Mouse (Mus musculus) kidney, postnatal 0 days (tissue): ENCODE data around the gene Rnf11. TPM values are rescaled to one million over a fixed set of nuclear protein-coding genes. Genes with fewer than 3 reads are reported as not detected.

ENCODE experiments used
- ATAC-seq: fragments of 200-750 bp; cut with Nextera tagmentation; replicated peaks from 2 replicates; pipeline ENCODE4 v1.8.0; 2017; ENCODE audit warnings: low read depth, moderate number of reproducible peaks, moderate TSS enrichment, moderate library complexity; ENCODE audit not compliant: low FRiP score
- DNase-seq: peaks from one replicate; pipeline ENCODE4 v3.0.0-alpha.2; 2016; ENCODE audit warnings: low spot score
- H3K27ac ChIP-seq: fragments of 300-500 bp; sonication (generic); 2 replicates; pipeline ENCODE4 v1.5.1; 2014; ENCODE audit warnings: mild to moderate bottlenecking
- H3K27me3 ChIP-seq: fragments of 300-500 bp; sonication (generic); 2 replicates; pipeline ENCODE4 v1.6.1; 2014; ENCODE audit warnings: low read length, mixed read lengths; ENCODE audit not compliant: insufficient read depth
- H3K36me3 ChIP-seq: fragments of 300-500 bp; sonication (generic); 2 replicates; pipeline ENCODE4 v1.6.1; 2014; ENCODE audit warnings: low read length, mixed read lengths; ENCODE audit not compliant: insufficient read depth
- H3K4me1 ChIP-seq: fragments of 300-500 bp; sonication (generic); replicated peaks from 2 replicates; pipeline ENCODE4 v1.6.1; 2014; ENCODE audit warnings: antibody characterized with exemption, low read length, mixed read lengths; ENCODE audit not compliant: insufficient read depth
- H3K4me2 ChIP-seq: fragments of 300-500 bp; sonication (generic); 2 replicates; pipeline ENCODE4 v1.6.1; 2014; ENCODE audit warnings: mild to moderate bottlenecking, low read length, moderate library complexity, mixed read lengths
- H3K4me3 ChIP-seq: fragments of 300-500 bp; sonication (generic); replicated peaks from 2 replicates; pipeline ENCODE4 v1.5.1; 2014; ENCODE audit warnings: low read depth, low read length
- H3K9ac ChIP-seq: fragments of 300-500 bp; sonication (generic); 2 replicates; pipeline ENCODE4 v1.6.1; 2014; ENCODE audit warnings: low read depth, low read length
- H3K9me3 ChIP-seq: fragments of 300-500 bp; sonication (generic); replicated peaks from 2 replicates; pipeline ENCODE4 v1.6.1; 2016; ENCODE audit warnings: low read length, inconsistent platforms, mixed read lengths
- CTCF ChIP-seq: IDR thresholded peaks from 2 replicates; pipeline ENCODE4 v1.5.1; 2016; ENCODE audit warnings: antibody characterized with exemption, low read depth, mild to moderate bottlenecking, moderate library complexity
- WGBS: fragments of 180-500 bp; shearing (Covaris S2); extraction: QIAGEN DNeasy Blood & Tissue Kit; methylation state at CpG from one replicate; pipeline ENCODE4 v1.1.7; 2014; 5-methylcytosine and 5-hydroxymethylcytosine counted together
- polyA plus RNA-seq: library from polyadenylated mRNA; unstranded; fragments of >200 nt; fragmentation: Nextera tagmentation; extraction: Ambion mirVana; gene quantifications from 2 replicates; pipeline ENCODE4 v1.2.1, GENCODE M21; 2015

Rnf11 gene
- polyA plus RNA-seq, 1 experiment from 2014 or later, result 57.5 TPM

DNA sequence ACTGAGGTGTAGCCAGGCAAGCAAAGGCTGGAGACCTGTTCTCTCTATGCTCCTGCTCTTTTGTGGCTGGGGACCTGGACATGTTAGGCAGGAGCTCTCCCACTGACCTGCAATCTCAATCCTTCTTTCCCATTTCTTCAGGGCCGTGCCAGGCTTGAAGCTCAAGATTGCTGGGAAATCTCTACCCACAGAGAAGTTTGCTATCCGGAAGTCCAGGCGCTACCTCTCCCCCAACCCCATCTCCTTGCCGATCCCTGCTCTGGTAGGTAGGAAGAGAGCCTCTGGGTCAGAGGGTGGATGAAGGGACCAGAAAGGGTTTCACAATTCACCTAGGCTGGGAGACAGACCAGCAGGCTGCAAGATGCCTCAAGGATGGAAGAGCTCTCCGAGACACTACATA lies 44.1 kb downstream of the Rnf11 start:
- no peaks in the 10 kb centered on the region for H3K9me3 ChIP-seq
- H3K4me1 ChIP-seq, result no peaks in the 10 kb centered on the region
- no peak overlapping the region for H3K9ac ChIP-seq
- no peak for DNase-seq
- H3K36me3 ChIP-seq, result no peaks in the 10 kb centered on the region
- H3K4me2 ChIP-seq, result no peak overlapping the region
- no peaks in the 10 kb centered on the region for H3K27me3 ChIP-seq
- no peak for ATAC-seq
- no peak overlapping the region for H3K27ac ChIP-seq
- 89% methylated on average over 5 of the region's 5 CpGs for WGBS
- no peak overlapping the region for H3K4me3 ChIP-seq
- TF ChIP-seq CTCF, result no peak

- ATAC-seq, result no peak
- Histone ChIP-seq H3K36me3 (no peaks in the 10 kb centered on the region), H3K27me3 (no peaks in the 10 kb centered on the region), H3K27ac (no peak overlapping the region), H3K4me1 (no peaks in the 10 kb centered on the region), H3K9ac (no peak overlapping the region), H3K9me3 (no peaks in the 10 kb centered on the region), H3K4me3 (no peak overlapping the region), H3K4me2 (no peak overlapping the region)
- WGBS, result 80% methylated on average over 3 of the region's 3 CpGs
- no peak for TF ChIP-seq CTCF
- no peak for DNase-seq
Observed at GRCm38 (mm10) chr4:109439825-109440248, 44.7 kb downstream of the Rnf11 start.

DNA sequence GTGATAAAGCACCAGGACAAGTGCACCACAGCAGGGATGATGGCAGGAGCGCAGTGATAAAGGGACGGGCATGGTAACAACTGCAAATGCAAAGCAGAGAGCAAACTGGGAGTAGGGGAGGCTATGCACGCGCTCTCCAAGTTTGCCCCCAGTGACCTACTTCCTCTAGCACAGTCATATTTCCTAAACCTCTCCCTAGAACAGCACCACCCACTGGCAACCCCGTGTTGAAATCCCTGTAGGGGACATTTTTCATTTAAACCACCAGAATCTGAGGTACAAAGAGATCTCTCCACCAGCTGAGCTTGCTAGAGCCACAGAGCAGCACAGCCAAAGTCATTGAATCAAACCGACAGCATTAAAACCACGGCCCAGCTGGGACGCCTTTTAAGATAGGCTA lies 45.4 kb downstream of the Rnf11 start:
- no peak for ATAC-seq
- no peak overlapping the region for H3K9ac ChIP-seq
- 71% methylated on average over 8 of the region's 8 CpGs for WGBS

DNA sequence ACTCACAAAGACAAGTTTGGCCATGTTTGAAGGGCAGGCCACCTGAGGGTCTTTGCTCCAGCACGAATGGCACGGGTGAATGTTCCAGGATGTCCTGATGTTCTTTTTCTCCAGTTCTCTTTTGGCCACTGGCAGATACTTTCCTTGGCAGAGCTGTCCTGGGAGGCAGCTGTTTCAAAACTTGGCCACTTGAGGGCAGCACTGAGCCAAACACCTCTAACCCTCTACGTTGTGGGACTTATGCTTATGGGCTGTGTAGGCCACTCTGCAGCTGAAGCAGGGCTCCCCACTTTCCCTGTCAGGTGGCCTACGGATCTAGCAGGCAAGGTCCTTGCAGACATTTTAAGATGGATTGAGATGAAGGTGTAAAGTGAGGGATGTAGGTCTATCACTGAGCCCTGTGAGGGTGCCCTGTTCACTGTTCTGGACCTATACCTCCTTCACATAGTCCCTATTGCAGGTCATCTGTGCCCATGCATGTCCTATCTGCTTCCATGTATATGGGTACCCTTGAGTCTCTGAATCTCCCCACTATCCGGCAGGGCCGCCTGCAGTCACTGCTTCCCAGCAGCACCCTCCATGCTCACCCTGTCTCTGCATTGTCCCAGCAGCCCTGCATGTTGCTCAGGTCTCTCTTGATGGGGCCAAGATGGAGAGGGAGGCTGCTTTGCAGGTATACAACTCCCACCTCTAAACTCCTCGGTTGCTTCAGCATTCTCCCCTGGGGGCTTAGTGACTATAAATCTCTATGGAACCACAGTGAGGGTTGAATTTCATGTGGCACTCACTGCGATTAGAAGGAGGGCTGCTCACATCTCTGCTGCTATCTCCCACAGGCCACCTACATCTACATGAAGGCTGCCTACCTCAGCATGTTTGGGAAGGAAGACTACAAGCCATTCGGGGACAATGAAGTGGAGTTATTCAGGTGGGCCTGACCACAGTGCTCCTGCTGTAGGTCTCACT lies 46.3 kb downstream of the Rnf11 start:
- DNase-seq, result peak; percentile 82
- Histone ChIP-seq H3K4me3 (no peak overlapping the region), H3K27ac (no peak overlapping the region), H3K4me2 (no peak overlapping the region), H3K9me3 (no peaks in the 10 kb centered on the region), H3K9ac (no peak overlapping the region), H3K4me1 (no peaks in the 10 kb centered on the region), H3K36me3 (no peaks in the 10 kb centered on the region), H3K27me3 (no peaks in the 10 kb centered on the region)
- ATAC-seq, result peak; percentile 67; the same call in 1 of the 2 replicates
- 43% methylated on average over 9 of the region's 9 CpGs for WGBS
- TF ChIP-seq CTCF, result peak; percentile 90

More for the DNA sequence above, 45.4 kb downstream of the Rnf11 start:
- no peaks in the 10 kb centered on the region for H3K9me3 ChIP-seq
- no peak for DNase-seq
- no peak overlapping the region for H3K27ac ChIP-seq
- H3K36me3 ChIP-seq, result no peaks in the 10 kb centered on the region
- no peak overlapping the region for H3K4me3 ChIP-seq
- no peak overlapping the region for H3K4me2 ChIP-seq
- no peaks in the 10 kb centered on the region for H3K27me3 ChIP-seq
- peak; percentile 36; the same call in 1 of the 2 replicates for TF ChIP-seq CTCF
- H3K4me1 ChIP-seq, result no peaks in the 10 kb centered on the region

- WGBS, result 95% methylated on average over 1 of the region's 1 CpGs
- H3K4me3 ChIP-seq, result no peak overlapping the region
- no peaks in the 10 kb centered on the region for H3K27me3 ChIP-seq
- H3K9me3 ChIP-seq, result no peaks in the 10 kb centered on the region
- H3K9ac ChIP-seq, result no peak overlapping the region
- no peak overlapping the region for H3K27ac ChIP-seq
- TF ChIP-seq CTCF, result no peak
- DNase-seq (no peak), ATAC-seq (no peak)
- H3K36me3 ChIP-seq, result no peaks in the 10 kb centered on the region
- H3K4me2 ChIP-seq, result no peak overlapping the region
- H3K4me1 ChIP-seq, result no peaks in the 10 kb centered on the region
Observed at GRCm38 (mm10) chr4:109434256-109434655, 50.3 kb downstream of the Rnf11 start.

GRCm38 (mm10) chr4:109433641-109434040 lies 50.9 kb downstream of the Rnf11 start:
- no peak for TF ChIP-seq CTCF
- no peaks in the 10 kb centered on the region for H3K27me3 ChIP-seq
- no peak overlapping the region for H3K27ac ChIP-seq
- no peak overlapping the region for H3K4me3 ChIP-seq
- no peaks in the 10 kb centered on the region for H3K9me3 ChIP-seq
- H3K9ac ChIP-seq, result no peak overlapping the region
- no peaks in the 10 kb centered on the region for H3K4me1 ChIP-seq
- ATAC-seq (no peak), DNase-seq (no peak)
- 73% methylated on average over 6 of the region's 6 CpGs for WGBS
- no peak overlapping the region for H3K4me2 ChIP-seq
- no peaks in the 10 kb centered on the region for H3K36me3 ChIP-seq
